ENCODE assay signal across 7 mouse cellular contexts in the genomic region with DNA sequence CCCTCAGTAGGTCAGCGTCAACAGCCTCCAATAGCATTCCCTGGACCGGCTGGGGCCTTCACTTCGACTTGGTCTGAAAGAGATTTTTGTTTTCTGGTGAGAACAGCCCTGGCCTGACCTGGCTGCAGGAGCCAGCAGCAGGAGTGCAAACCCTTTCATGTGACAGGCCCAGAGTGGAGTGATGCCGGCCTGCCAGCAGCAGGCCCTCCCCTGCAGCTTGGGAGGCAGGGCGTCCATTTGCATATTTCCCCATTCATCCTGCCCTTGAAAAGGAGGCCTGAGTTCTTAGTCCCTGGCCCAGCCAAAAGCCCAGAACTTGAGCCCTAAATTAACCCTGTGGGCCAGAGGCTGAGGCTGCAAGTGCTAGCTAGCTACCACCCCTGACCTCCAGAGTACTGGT. TPM values are rescaled to one million over a fixed set of nuclear protein-coding genes. Genes with fewer than 3 reads are reported as not detected.
DNase-seq lines count a peak whose midpoint lies in the region; ATAC-seq and TF ChIP-seq lines count a peak whose summit lies in the region.

No protein-coding gene starts in this region.

- no peaks in the 10 kb centered on the region for H3K9me3 ChIP-seq in lung, postnatal 0 days (ENCODE audit: low read length)

- no peak overlapping the region for H3K4me2 ChIP-seq in lung, postnatal 0 days (replicated peaks; ENCODE audit: low read depth, low read length)

- intact Hi-C loops in heart, postnatal 36 days (cut with DNase I): no loop called here

- H3K4me3 ChIP-seq in lung, postnatal 0 days (ENCODE audit: low read depth, low read length): no peak overlapping the region

- H3K9ac ChIP-seq in lung, postnatal 0 days (replicated peaks; ENCODE audit: low read depth): no peak overlapping the region

- peak; percentile 48 for DNase-seq in retina, postnatal 1 day
- DNase-seq in retina, embryonic 14.5 days (ENCODE audit: low spot score): no peak
- peak; percentile 50 for DNase-seq in embryo, embryonic 9.5 days (ENCODE audit: extremely low spot score)
- peak; percentile 29 to 34 for DNase-seq in heart, postnatal 36 days
- DNase-seq in lung, postnatal 0 days (ENCODE audit: low spot score): peak; percentile 11
- peak; percentile 19 for DNase-seq in right cerebral cortex, postnatal 4 days

- no peak overlapping the region for H3K27ac ChIP-seq in lung, postnatal 0 days (ENCODE audit: low read length)

- no peak for ATAC-seq in lung, postnatal 0 days
- no peak for ATAC-seq in megakaryocyte-erythroid progenitor cell, adult 5-6 weeks (replicated peaks; ENCODE audit: low FRiP score, low TSS enrichment, poor library complexity, severe bottlenecking)

- 30% methylated on average over 5 of the region's 5 CpGs for WGBS in lung, postnatal 0 days

- H3K4me1 ChIP-seq in lung, postnatal 0 days (ENCODE audit: insufficient read depth, low read depth, low read length): no peaks in the 10 kb centered on the region

- H3K27me3 ChIP-seq in lung, postnatal 0 days (replicated peaks; ENCODE audit: insufficient read depth, low read length): no peaks in the 10 kb centered on the region

- H3K36me3 ChIP-seq in lung, postnatal 0 days (ENCODE audit: insufficient read depth, low read length): no peaks in the 10 kb centered on the region

- no peak for TF ChIP-seq CTCF in lung, postnatal 0 days (IDR thresholded peaks at IDR 0.05)

- TF ChIP-seq EP300 in lung, postnatal 0 days (IDR thresholded peaks at IDR 0.05): no peak

RNA-seq across cellular contexts. Expression of a gene that starts 8.4 kb away (rescaled TPM):
- 1 to 10 TPM; 3.1 to 5.9 TPM for total RNA-seq in heart, postnatal 36 days (2021)
- 0.12 and 0.14 TPM in 2 replicates for polyA plus RNA-seq in lung, postnatal 0 days (2015; fragmentation: Nextera tagmentation; extraction: Ambion mirVana)
- total RNA-seq in megakaryocyte-erythroid progenitor cell, adult 5-6 weeks (2014; fragmentation: Nextera tagmentation): 11.9 and 22.5 TPM in 2 replicates
- total RNA-seq in megakaryocyte-erythroid progenitor cell, adult 5-6 weeks (2017): 20.0 and 23.1 TPM in 2 replicates

RNA-seq across cellular contexts. Expression of a gene that starts 44.9 kb away (rescaled TPM):
- total RNA-seq in heart, postnatal 36 days (2021): not detected
- not detected in 2 replicates for polyA plus RNA-seq in lung, postnatal 0 days (2015; fragmentation: Nextera tagmentation; extraction: Ambion mirVana)
- total RNA-seq in megakaryocyte-erythroid progenitor cell, adult 5-6 weeks (2014; fragmentation: Nextera tagmentation): not detected in 2 replicates
- total RNA-seq in megakaryocyte-erythroid progenitor cell, adult 5-6 weeks (2017): not detected in 2 replicates

RNA-seq across cellular contexts. Expression of a gene that starts 58.4 kb away (rescaled TPM):
- not detected for total RNA-seq in heart, postnatal 36 days (2021)
- polyA plus RNA-seq in lung, postnatal 0 days (2015; fragmentation: Nextera tagmentation; extraction: Ambion mirVana): not detected in 2 replicates
- not detected in 2 replicates for total RNA-seq in megakaryocyte-erythroid progenitor cell, adult 5-6 weeks (2014; fragmentation: Nextera tagmentation)
- total RNA-seq in megakaryocyte-erythroid progenitor cell, adult 5-6 weeks (2017): not detected in 2 replicates
